Mouse (Mus musculus) lung, embryonic 15.5 days (tissue): ENCODE data around the gene Npc2. TPM values are rescaled to one million over a fixed set of nuclear protein-coding genes. Genes with fewer than 3 reads are reported as not detected.

Experiments
- ATAC-seq: fragments of 200-750 bp; cut with Nextera tagmentation; 2 replicates; pipeline ENCODE4 v1.8.0; 2017; ENCODE audit warnings: moderate number of reproducible peaks, borderline replicate concordance; ENCODE audit not compliant: low FRiP score, low TSS enrichment; ENCODE audit errors: extremely low read depth
- H3K27ac ChIP-seq: fragments of 300-500 bp; sonication (generic); 2 replicates; pipeline ENCODE4 v1.5.1; 2015; ENCODE audit warnings: moderate library complexity, mild to moderate bottlenecking, inconsistent platforms
- H3K27me3 ChIP-seq: fragments of 300-500 bp; sonication (generic); 2 replicates; pipeline ENCODE4 v1.6.1; 2015; ENCODE audit warnings: inconsistent platforms
- H3K36me3 ChIP-seq: fragments of 300-500 bp; sonication (generic); 2 replicates; pipeline ENCODE4 v1.6.1; 2015; ENCODE audit warnings: inconsistent platforms
- H3K4me1 ChIP-seq: fragments of 300-500 bp; sonication (generic); 2 replicates; pipeline ENCODE4 v1.6.1; 2015; ENCODE audit warnings: inconsistent platforms
- H3K4me2 ChIP-seq: fragments of 300-500 bp; sonication (generic); 2 replicates; pipeline ENCODE4 v1.6.1; 2015; ENCODE audit warnings: inconsistent platforms, mild to moderate bottlenecking, moderate library complexity
- H3K4me3 ChIP-seq: fragments of 300-500 bp; sonication (generic); 2 replicates; pipeline ENCODE4 v1.5.1; 2015; ENCODE audit warnings: mild to moderate bottlenecking, inconsistent platforms
- H3K9ac ChIP-seq: fragments of 300-500 bp; sonication (generic); 2 replicates; pipeline ENCODE4 v1.6.1; 2015; ENCODE audit warnings: inconsistent platforms
- H3K9me3 ChIP-seq: fragments of 300-500 bp; sonication (generic); 2 replicates; pipeline ENCODE4 v1.6.1; 2016; ENCODE audit warnings: inconsistent platforms
- WGBS: fragments of 180-500 bp; shearing (Covaris S2); methylation state at CpG from one replicate; pipeline ENCODE4 v1.1.7; 2015; 5-methylcytosine and 5-hydroxymethylcytosine counted together
- polyA plus RNA-seq: library from polyadenylated mRNA; unstranded; fragments of >200 nt; fragmentation: Nextera tagmentation; extraction: Ambion mirVana; gene quantifications from 2 replicates; pipeline ENCODE4 v1.2.1, GENCODE M21; 2015

The Npc2 gene
- 150 and 162 TPM in 2 replicates for polyA plus RNA-seq

DNA sequence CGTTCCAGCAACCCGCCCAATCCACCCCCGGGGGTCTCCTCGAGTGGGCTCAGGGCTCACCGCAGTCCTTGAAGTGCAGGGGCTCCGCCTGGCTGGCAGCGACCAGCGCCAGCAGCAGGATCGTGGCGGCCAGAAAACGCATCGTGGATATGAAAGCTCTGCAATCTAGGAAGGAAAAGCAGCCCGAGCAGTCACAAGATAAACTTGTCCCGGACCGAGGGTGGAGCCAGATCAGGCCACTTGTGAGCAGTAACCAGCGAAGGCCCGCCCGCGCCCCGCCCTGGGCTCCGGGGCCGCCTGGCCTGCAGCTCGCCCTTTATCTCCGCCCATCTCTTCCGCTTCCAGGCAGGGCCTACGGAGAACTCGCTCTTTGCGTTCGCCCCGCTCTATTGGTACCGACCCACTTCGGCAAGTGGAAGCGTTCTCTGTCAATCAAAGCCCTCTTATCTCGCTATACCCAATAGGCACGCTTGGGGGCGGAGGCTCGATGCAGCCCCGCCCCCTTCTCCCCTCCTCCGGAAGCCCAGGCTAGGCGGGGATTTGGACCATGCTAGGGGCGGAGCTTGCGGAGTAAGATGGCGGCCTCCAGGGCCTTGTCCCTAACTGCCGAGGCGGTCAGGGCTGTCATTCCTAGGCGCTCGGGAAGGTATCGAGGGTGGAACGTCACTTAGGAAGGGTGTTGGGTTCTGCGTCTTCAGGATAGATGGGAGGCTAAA is at the start of gene Npc2, which contains the start of gene Isca2:
Npc2 (minus strand) TSS at position 427 of the 716 bp plus-strand sequence.
Isca2 (plus strand) TSS at position 526 of the 716 bp plus-strand sequence.
- Histone ChIP-seq H3K36me3 (no peaks in the 10 kb centered on the region), H3K27me3 (no peaks in the 10 kb centered on the region), H3K9ac (peak within 1 kb of the TSS; percentile 75), H3K4me1 (peaks cover 51% of the 10 kb centered on the region), H3K9me3 (no peaks in the 10 kb centered on the region), H3K4me2 (peak within 1 kb of the TSS; percentile 75), H3K27ac (peak within 1 kb of the TSS; percentile 96), H3K4me3 (peak within 1 kb of the TSS; percentile 63)
- ATAC-seq = peak; percentile 98
- WGBS = under 1% methylated on average over 50 of the region's 50 CpGs

- H3K4me2 ChIP-seq = no peak overlapping the region
- ATAC-seq = no peak
- no peak overlapping the region for H3K27ac ChIP-seq
- H3K4me1 ChIP-seq = peaks cover 22% of the 10 kb centered on the region
- H3K9me3 ChIP-seq = no peaks in the 10 kb centered on the region
- H3K9ac ChIP-seq = no peak overlapping the region
- no peak overlapping the region for H3K4me3 ChIP-seq
- H3K27me3 ChIP-seq = no peaks in the 10 kb centered on the region
- H3K36me3 ChIP-seq = no peaks in the 10 kb centered on the region
- 72% methylated on average over 13 of the region's 13 CpGs for WGBS
Observed at GRCm38 (mm10) chr12:84819236-84820168, 46.5 kb upstream of the Npc2 start.

DNA sequence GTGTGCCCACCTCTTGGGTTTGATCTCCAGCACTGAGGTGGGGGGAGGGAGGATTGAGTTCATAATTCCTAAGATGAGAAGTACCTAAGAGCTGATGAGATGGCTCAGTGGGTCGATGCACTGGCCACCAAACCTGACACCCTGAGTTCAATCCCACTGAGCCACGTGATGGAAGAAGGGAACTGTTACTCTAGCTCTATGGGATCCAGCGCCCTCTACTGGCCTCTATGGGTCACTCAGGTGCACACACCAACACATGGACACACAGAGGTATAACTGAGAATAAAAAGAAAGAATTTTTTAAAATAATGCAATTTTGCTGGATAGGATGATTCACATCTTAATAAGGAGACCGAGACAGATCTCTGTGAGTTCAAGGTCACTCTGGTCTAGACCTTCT is 45.5 kb upstream of the Npc2 start:
- H3K9me3 ChIP-seq = no peaks in the 10 kb centered on the region
- no peak overlapping the region for H3K4me3 ChIP-seq
- no peak overlapping the region for H3K27ac ChIP-seq
- H3K9ac ChIP-seq = no peak overlapping the region
- ATAC-seq = no peak
- no peaks in the 10 kb centered on the region for H3K36me3 ChIP-seq
- whole genome bisulfite sequencing = 62% methylated on average over 4 of the region's 4 CpGs
- H3K27me3 ChIP-seq = no peaks in the 10 kb centered on the region
- no peak overlapping the region for H3K4me2 ChIP-seq
- peaks cover 29% of the 10 kb centered on the region for H3K4me1 ChIP-seq

DNA sequence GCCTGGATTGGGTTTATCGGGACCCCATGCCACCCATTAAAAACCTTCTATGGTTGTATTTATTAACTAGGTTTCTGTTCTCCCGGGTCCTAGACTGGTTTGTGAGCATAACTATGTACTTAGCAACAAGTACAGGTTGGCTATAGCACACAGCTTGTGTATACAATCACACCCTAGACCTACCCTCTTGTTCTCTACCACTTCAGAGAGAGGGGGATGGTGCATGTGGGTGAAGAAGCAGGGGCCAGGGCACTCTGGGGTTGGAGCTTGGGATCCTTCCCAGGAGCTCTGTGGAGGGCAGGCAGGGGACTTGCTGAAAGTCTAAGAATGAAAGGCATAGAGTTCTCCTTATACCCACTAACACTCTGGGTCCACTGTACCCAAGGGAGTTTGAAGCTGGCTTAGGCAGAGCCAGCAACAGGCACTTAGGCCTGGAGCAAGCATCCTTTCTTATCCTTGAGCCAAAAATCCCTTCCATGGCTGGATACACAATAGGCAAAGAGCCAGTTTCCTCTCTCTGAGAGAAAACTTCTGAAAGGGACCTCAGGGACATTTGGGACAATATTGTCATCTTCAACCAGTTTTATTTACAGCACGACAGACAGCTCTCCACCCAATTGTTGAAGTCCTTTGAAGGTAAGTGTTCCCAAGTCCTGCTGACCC is 41.8 kb upstream of the Npc2 start:
- peaks cover 30% of the 10 kb centered on the region for H3K4me1 ChIP-seq
- ATAC-seq = peak; percentile 71; the same call in 1 of the 2 replicates
- H3K4me2 ChIP-seq = no peak overlapping the region
- H3K9ac ChIP-seq = no peak overlapping the region
- H3K9me3 ChIP-seq = no peaks in the 10 kb centered on the region
- no peak overlapping the region for H3K4me3 ChIP-seq
- no peaks in the 10 kb centered on the region for H3K27me3 ChIP-seq
- 52% methylated on average over 3 of the region's 3 CpGs for WGBS
- H3K27ac ChIP-seq = peak overlapping the region; percentile 89
- no peaks in the 10 kb centered on the region for H3K36me3 ChIP-seq

DNA sequence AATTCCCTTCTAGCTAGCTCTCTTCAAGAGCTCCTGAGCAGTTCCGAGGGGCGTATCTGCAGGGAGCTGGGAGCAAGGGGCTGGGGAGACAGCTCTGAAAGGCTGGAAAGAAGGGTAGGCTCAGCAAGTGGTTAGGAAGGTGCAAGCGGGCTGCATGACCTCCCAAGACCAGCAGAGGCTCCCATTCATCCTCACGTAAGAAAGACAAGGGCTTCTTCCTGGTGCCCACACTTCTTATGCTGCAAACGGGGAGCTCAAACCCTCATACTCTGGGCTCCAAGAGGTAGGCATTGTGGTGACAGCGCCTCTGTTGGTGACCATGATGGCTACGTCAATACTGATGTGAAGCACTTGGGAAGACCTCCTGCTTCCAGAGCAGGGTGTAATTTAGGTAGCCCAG is 40.8 kb upstream of the Npc2 start:
- no peaks in the 10 kb centered on the region for H3K36me3 ChIP-seq
- peaks cover 30% of the 10 kb centered on the region for H3K4me1 ChIP-seq
- peak overlapping the region; percentile 89 for H3K27ac ChIP-seq
- no peak overlapping the region for H3K9ac ChIP-seq
- no peaks in the 10 kb centered on the region for H3K27me3 ChIP-seq
- no peak overlapping the region for H3K4me2 ChIP-seq
- 43% methylated on average over 7 of the region's 7 CpGs for WGBS
- ATAC-seq = no peak
- H3K4me3 ChIP-seq = no peak overlapping the region
- H3K9me3 ChIP-seq = no peaks in the 10 kb centered on the region

DNA sequence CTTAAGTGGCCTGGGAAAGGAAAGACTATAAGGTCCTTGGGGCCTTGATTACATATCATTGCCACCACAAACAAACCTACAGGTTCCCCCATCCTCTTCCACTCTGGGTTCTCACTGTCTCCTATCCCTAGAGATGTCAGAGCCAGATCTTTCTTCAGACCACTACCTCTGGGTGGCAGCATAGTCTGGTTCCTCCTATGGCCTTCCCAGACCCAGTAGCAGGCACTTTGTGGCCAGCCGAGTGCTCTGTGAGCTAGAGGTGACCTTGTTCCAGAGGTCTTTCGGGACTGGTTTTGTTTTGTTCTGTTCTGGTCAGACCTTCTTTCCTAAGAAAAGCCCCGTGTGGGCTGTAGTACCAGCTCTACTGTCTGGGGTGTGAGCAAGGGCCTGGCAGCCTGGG is 39.1 kb upstream of the Npc2 start:
- no peaks in the 10 kb centered on the region for H3K9me3 ChIP-seq
- ATAC-seq = no peak
- no peak overlapping the region for H3K9ac ChIP-seq
- H3K36me3 ChIP-seq = no peaks in the 10 kb centered on the region
- H3K4me3 ChIP-seq = no peak overlapping the region
- H3K27ac ChIP-seq = no peak overlapping the region
- peaks cover 37% of the 10 kb centered on the region for H3K4me1 ChIP-seq
- no peaks in the 10 kb centered on the region for H3K27me3 ChIP-seq
- no peak overlapping the region for H3K4me2 ChIP-seq
- WGBS = 61% methylated on average over 3 of the region's 3 CpGs

DNA sequence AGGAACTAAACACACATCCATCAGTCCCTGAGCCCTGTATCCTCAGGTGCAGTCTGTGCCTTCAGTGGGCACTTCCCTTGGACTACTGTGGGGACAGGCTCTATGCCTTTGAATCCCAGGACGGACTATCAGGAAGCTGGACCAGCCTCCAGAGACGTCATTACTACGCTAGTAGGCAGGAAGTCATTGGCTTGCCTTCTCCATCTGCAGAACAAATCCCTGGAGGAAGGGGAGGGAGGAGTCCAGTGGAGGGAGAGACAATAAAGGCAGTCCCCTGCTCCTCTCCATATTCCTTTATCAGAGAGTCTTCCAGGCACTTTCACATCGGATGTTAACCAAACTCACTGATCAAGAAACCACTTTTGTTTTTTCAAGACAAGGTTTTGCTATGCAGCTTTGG is 38.6 kb upstream of the Npc2 start:
- Histone ChIP-seq H3K9me3 (no peaks in the 10 kb centered on the region), H3K27me3 (no peaks in the 10 kb centered on the region), H3K27ac (no peak overlapping the region), H3K4me2 (no peak overlapping the region), H3K9ac (no peak overlapping the region), H3K36me3 (no peaks in the 10 kb centered on the region), H3K4me1 (peaks cover 42% of the 10 kb centered on the region), H3K4me3 (no peak overlapping the region)
- 49% methylated on average over 4 of the region's 4 CpGs for WGBS
- no peak for ATAC-seq

DNA sequence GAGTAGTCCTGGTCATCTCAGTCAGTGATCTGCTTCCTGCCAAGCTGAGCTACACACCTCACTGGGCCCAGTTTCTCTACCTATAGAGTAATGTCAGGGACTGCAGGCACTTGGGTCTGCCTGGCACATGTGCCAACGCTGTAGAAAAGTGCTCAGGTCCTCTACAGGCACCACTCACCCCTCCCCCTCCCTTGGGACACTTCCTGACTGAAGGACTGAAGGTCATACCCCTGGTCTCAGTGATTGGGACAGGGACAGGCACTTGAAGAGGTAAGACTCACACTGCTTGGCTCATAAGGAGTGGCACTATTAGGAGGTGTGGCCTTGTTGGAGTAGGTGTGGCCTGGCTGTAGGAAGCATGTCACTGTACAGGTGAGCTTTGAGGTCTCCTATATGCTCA is 37.9 kb upstream of the Npc2 start:
- H3K4me2 ChIP-seq = no peak overlapping the region
- H3K9me3 ChIP-seq = no peaks in the 10 kb centered on the region
- no peak overlapping the region for H3K4me3 ChIP-seq
- no peaks in the 10 kb centered on the region for H3K36me3 ChIP-seq
- no peak overlapping the region for H3K9ac ChIP-seq
- H3K27me3 ChIP-seq = no peaks in the 10 kb centered on the region
- H3K4me1 ChIP-seq = peaks cover 43% of the 10 kb centered on the region
- WGBS = 67% methylated on average over 1 of the region's 1 CpGs
- no peak for ATAC-seq
- no peak overlapping the region for H3K27ac ChIP-seq

DNA sequence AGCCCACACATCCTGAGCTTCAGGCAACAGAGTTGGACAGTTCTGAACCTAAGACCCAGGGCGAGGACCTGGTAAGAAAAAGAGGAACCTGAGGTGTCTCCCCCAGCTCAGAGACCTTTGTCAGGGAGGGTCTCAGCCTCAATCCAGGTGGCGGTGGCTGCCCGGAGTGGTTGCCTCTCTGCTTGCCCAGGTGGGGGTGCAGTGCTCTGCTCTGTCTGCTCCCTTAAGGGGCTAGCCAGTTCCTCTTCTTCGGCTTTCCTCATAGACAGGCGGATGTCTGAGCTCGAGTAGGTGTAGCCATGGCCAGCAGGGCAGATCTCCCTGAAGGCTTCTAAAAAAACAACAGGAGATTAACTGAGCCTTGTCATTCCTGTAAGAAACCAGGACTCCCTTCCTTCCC is 36.1 kb upstream of the Npc2 start:
- Histone ChIP-seq H3K9me3 (no peaks in the 10 kb centered on the region), H3K4me1 (peaks cover 29% of the 10 kb centered on the region), H3K4me3 (no peak overlapping the region), H3K4me2 (no peak overlapping the region), H3K27me3 (no peaks in the 10 kb centered on the region), H3K36me3 (no peaks in the 10 kb centered on the region), H3K27ac (no peak overlapping the region), H3K9ac (no peak overlapping the region)
- no peak for ATAC-seq
- 77% methylated on average over 6 of the region's 6 CpGs for WGBS

DNA sequence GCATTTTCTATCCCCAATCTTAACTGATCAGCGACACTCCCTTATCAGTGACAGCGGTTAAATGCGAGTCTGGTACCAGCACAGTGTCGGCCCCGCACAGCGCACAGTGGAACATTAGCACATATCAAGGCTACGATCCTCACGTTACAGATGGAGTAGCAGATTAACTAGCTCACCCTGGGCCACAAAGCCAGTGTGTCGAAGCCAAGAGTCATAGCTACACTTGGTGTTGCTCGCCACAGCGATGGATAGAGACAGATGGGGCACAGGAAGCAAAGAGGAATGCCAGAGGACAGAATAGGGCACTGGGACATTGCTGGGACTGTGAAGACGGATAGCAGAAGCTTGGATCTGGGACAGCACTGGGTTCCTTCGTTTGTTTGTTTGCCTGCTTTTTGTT is 34.4 kb upstream of the Npc2 start:
- Histone ChIP-seq H3K9me3 (no peaks in the 10 kb centered on the region), H3K4me2 (no peak overlapping the region), H3K27me3 (no peaks in the 10 kb centered on the region), H3K4me1 (peaks cover 30% of the 10 kb centered on the region), H3K27ac (peak overlapping the region; percentile 91), H3K4me3 (no peak overlapping the region), H3K9ac (no peak overlapping the region), H3K36me3 (no peaks in the 10 kb centered on the region)
- ATAC-seq = no peak
- 45% methylated on average over 13 of the region's 13 CpGs for WGBS

DNA sequence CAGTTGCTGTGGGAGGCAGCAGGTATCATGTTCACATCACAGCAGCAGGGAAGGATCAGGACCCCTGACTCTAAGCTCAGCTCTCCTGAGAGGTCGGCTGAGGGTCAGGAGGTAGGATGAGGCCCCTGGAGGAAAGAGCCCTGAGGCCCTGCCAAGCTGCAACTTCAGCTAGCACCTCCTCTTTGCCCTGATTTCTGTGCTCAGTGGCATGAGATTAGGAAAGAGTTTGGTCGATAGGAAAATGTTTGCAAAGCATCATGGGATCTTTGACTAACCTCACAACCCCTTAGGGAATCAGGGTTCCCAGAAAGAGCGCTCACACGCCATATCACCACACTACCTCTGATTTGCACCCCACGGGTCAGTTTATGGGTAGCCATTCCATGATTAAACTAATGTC is 33.8 kb upstream of the Npc2 start:
- no peak for ATAC-seq
- whole genome bisulfite sequencing = 44% methylated on average over 5 of the region's 5 CpGs
- peaks cover 32% of the 10 kb centered on the region for H3K4me1 ChIP-seq
- H3K27ac ChIP-seq = peak overlapping the region; percentile 91
- H3K9me3 ChIP-seq = no peaks in the 10 kb centered on the region
- no peak overlapping the region for H3K9ac ChIP-seq
- H3K36me3 ChIP-seq = no peaks in the 10 kb centered on the region
- no peaks in the 10 kb centered on the region for H3K27me3 ChIP-seq
- no peak overlapping the region for H3K4me3 ChIP-seq
- H3K4me2 ChIP-seq = no peak overlapping the region
